Mouse (Mus musculus): ENCODE results near the gene Epha3.

The Epha3 gene

GRCm38 (mm10) chr16:63500975-63501393 is 363.0 kb downstream of the Epha3 start:
- DNase-seq (ENCODE audit: inconsistent ontology term): no peak

Measured in Muller cell, postnatal 12 days (primary cell).